Mouse (Mus musculus): ENCODE results near the gene Pde4d.

Pde4d gene

DNA sequence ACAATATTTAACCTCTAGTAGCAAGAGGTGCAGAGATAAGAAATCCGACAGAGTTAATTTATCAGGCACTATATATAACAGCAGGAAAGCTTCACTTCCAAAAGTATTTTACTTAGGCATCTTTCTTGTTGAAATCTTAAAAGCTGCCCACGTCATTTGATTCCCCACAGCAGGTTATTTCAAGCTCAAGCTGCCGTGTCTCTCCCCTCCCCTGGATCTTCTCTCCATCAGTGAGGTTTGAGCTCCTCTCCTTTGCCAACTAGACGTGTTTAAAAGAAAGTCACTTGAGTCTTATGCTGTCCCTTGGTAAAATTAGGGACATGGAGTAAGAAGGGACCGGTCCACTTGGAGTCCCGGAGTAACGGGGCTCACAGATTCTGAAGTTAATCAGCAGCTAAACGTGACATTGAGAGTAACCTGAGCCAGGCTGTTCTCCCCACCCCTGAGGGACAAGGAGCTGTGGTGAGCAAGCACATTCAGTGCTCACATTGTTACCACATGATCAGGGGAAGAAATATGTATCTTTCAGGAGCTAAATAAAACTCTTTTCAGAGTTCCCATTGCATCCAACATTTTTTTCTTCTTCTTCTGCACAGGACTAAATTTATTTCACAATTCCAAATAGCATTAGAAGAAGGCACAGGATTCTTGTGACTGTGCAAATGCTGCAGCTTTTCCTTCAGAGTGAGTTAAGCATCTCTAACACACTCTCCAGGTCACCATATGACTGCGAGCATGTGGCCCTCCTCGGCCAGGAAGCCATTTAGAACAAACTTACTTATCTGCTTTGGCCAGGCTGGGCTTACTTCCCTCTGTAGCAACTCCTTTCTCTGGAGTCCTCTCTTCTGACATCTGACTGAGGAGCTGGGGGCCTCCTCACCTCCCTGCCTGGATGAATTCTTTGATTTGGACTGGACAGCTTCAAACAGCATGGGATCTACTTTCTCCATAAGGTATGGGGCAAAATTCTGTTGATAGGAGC, at the start of gene Pde4d:
Pde4d (plus strand) TSS at position 833 of the 982 bp plus-strand sequence.
- TF ChIP-seq GATA4 (IDR thresholded peaks at IDR 0.05; ENCODE audit: insufficient replicate concordance, low read length), result no peak

DNA sequence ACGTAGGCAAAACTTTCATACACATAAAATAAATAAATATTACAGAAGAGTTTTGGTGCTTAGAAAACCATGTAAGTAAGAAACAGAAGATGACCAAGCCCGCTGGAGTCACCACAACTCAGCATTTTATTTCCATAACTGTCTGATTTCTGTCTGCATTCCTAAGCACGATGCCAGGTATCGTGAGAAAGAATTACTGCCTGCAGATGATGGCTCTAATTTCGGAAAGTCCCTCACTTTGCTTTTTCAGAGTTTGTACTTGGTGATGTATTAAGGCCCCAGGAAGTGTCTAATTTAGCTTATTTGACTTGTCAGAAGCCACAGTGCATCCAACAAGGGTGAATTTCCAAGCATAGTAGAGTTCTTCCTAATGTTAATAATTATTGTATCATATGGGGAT, 46.6 kb upstream of the Pde4d start:
- no peak for TF ChIP-seq GATA4 (IDR thresholded peaks at IDR 0.05; ENCODE audit: insufficient replicate concordance, low read length)

DNA sequence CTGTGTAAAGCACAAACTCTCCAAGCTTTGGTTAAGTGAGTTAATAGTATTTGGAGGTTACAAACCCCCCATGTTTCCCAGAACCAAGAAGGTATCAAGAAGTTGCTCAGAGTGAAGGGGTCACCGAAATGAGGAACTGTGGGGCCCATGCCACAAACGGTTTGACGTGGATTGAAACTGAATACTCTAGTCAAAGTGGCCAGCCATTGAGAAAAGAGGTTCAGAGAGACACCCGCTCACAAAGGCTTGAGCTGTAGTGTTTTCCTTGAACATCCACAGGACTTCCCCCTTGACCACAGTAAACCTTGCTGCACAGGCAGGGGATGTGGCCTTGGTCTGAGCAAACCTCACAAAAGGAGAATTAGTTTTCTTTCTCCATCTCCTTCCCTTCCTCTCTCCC, 45.4 kb upstream of the Pde4d start:
- no peak for TF ChIP-seq GATA4 (IDR thresholded peaks at IDR 0.05; ENCODE audit: insufficient replicate concordance, low read length)

DNA sequence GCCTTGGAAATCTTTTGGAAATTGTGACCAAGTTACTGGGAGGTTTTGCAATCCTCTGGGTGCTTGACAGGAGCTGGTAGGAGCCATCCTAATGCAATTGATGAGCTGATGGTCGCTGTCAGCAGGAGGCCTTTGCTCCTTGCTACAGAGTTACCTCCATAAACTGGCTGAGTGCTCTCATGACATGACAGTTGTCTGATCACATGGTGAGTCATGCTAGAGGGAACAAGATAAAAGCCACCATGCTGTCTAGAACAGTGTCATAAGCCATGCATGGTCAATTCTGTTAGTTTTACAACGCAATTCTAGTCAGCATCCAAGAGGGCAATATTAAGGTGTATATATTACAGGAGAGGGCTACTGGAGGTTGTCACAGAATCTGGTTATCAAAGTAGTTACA, 34.3 kb upstream of the Pde4d start:
- no peak for TF ChIP-seq GATA4 (IDR thresholded peaks at IDR 0.05; ENCODE audit: insufficient replicate concordance, low read length)

DNA sequence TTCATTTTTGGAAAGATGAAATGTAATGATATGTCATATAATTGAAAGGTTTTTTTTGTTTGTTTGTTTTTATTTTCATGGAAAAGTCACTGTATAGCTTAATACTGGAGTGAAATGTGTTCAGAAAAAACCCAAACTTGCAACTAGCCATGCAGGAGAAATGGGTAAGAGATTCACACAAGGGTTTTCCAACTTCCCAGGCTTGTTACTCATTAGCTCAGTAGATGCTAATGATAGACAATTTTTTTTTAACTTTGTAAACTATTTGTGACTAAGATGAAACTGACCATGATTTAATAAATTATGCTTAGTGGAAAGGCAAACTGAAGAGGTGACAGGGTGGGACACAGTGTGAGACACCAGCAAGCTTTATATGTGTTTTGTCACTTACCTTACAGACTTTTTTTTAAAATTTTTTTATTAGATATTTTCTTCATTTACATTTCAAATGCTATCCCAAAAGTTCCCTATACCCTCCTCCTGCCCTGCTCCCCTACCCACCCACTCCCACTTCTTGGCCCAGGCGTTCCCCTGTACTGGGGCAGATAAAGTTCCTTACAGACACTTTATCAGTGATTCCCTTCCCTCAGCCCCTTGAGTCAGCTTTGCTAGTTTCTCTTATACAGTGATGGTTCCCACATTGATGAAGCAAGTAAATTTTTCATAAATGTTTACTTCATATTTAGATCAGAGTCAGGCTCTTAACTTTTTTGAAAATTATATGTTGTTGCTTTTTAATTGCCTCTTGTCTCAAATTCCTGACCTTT, 30.8 kb upstream of the Pde4d start:
- TF ChIP-seq GATA4 (IDR thresholded peaks at IDR 0.05; ENCODE audit: insufficient replicate concordance, low read length), result no peak

DNA sequence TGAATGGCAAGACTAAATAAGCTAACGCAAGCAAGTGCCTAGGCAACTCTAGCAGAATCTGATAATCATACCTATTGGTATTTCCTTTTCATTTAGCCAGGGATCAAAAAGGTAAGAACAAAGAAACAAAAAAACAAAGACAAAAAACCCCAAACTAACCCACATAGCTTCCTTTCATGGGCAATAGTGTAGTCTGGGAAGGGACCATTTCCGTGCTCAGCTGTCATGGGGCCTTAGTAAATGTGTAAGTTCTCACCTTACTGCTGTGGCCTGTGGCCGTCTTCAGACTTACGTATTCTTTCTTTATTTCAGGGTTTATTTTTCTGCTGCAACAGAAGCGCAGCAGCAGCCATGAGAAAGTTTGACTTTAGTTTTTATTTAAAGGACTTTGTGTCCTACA, 23.4 kb upstream of the Pde4d start:
- no peak for TF ChIP-seq GATA4 (IDR thresholded peaks at IDR 0.05; ENCODE audit: insufficient replicate concordance, low read length)

DNA sequence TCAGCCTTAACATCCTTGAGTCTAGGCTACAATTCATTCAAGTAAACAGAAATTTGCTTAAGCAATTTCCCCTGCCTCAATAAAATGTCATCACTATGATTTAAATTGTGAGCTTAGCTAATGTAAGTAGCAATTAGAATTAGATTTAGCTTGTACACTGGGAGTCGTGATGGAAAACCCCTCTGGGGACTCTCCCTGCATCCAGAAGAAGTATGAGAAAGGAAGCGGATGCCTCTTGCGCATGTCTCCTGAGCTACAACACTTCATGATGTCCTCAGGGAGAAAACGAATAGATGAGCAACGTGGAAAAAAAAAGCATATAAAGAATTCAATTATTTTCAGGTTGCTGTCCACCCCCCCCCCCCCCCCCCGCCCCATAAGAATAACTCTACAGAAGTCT, 20.9 kb upstream of the Pde4d start:
- TF ChIP-seq GATA4 (IDR thresholded peaks at IDR 0.05; ENCODE audit: insufficient replicate concordance, low read length), result no peak

DNA sequence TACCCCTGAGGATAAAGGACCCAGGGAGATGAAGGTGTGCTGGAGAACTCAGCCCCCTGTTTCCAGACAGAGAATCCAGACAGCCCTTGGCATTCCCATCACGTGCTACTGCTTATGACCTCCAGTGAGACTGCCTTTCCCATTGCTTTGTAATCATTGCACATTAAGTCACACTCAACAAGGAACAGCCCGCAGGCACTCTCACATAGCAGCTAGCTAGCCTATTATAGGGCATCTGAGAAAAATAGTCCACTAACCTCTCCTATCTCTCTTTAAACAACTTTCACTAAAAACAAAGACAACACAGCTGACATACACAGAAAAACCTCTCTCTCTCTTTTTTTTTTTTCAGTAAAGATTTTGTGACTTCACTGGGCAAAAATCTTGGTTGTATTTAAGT, 20.1 kb upstream of the Pde4d start:
- no peak for TF ChIP-seq GATA4 (IDR thresholded peaks at IDR 0.05; ENCODE audit: insufficient replicate concordance, low read length)

DNA sequence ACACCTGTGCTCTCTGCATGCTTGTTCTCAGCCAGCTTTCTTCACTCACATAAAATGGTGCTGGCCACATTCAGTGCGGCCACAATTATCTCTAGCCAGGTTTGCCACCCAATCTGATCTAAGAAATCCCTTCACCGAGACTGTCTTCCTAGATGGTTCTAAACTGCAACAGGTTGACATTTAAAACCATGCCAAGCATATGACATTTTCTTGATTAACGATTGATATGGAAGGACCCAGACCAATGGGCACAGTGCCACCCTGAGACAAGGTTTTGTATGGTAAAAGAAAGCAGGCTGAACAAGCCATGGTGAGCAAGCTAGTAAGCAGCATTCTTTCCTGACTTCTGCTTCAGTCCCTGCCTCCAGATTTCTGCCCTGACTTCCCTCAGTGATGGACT, 18.0 kb upstream of the Pde4d start:
- no peak for TF ChIP-seq GATA4 (IDR thresholded peaks at IDR 0.05; ENCODE audit: insufficient replicate concordance, low read length)

DNA sequence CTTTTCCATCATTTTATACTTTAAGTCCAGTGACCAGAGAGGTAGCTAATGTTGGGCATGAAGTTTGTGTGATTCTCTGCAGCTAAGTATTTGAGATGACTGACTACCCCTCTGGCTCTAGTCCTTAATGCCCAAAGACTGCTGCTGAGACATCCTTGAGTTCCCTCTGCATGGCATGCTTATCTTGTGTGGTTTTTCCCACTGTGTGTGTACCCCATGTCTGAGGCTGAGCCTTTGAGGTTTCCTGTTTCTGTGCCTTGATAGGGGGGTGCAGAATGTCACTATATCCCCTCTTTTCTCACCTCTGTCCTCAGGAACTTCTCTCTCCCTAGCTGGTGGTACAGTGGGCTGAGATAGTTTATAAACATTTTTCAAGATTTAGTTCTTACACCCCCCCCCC, 14.1 kb upstream of the Pde4d start:
- TF ChIP-seq GATA4 (IDR thresholded peaks at IDR 0.05; ENCODE audit: insufficient replicate concordance, low read length), result no peak

DNA sequence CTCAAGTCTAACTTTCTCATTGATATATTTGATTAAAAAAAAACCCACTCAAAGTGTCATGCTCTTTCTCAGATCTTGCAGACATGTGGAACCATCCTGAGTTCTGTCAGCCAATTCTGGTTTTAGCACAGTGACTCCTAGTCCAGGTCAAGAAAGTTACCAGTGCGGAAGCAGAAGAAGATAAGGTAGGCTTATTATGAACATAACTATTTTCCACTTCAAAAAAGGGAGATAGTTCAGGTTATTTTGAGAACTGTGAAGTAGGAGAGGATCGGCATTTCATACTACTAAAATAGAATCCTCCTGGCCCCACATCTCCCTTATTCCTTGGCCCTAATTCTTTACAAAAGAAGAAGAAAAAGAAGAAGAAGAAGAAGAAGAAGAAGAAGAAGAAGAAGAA, 12.3 kb upstream of the Pde4d start:
- no peak for TF ChIP-seq GATA4 (IDR thresholded peaks at IDR 0.05; ENCODE audit: insufficient replicate concordance, low read length)

DNA sequence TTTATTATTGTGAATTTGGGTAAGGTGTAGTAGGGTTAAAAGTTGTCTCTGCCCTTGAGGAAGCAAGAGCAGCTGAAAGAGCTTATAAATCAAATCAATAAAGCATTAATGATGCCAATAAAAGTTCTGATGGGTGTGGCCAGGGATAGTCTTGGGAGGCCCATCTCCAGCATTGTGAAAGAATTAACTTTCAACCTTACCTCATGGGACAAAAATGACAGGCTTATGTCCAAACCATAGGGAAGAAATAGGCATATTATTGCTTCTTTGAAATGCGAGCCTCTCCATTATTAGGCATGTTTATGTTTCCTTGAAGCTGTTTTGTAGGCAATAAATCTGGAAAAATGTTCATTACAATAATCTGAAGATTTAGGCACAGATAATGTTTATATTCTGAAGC, 10.7 kb upstream of the Pde4d start:
- no peak for TF ChIP-seq GATA4 (IDR thresholded peaks at IDR 0.05; ENCODE audit: insufficient replicate concordance, low read length)

DNA sequence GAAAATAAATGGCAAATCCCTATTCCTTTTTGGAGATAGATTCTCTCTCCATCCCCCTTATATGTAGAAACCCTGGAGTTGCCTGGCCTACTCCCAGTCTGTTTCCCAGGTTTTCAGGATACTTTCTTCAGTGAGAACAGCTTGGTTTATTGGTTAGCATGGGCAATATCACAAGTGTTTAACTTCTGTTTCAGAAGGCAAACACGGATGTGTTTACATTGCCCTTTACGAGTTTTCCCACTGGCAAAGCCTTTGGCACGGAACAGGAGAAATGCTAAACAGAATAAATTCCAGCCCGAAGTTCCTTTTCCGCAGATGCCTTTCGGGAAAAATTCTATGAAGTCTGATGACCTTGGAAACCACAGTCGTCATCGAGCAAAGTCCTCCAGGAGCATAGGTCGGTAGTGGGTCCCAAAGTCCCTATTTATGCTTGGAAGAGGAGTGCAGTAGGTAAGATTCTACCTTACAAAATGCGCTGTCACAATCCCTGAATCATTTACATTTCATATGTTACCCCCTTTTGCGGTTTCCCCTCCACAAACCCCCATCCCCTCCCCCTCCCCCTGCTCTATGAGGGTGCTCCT, 1.3 kb upstream of the Pde4d start:
- TF ChIP-seq GATA4 (IDR thresholded peaks at IDR 0.05; ENCODE audit: insufficient replicate concordance, low read length), result no peak

DNA sequence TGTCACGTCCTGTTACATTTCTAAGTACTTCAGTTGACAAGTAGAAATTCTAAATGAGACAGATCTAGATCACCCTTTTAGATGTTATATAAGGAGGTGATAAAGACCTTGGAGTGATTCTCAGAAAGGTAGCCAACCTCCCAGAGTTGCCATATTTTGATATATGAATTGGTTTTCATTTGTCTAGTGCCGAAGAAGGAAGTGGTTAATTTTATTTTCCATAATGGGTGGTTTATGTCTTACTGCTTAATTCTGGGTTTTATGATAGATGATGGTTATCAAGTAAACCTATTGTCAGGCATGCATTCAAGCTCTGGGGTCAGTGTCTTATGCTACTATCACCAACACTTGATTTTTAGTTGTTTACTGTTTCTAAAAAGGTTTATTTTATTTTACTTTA, 1.4 kb downstream of the Pde4d start:
- no peak for TF ChIP-seq GATA4 (IDR thresholded peaks at IDR 0.05; ENCODE audit: insufficient replicate concordance, low read length)

DNA sequence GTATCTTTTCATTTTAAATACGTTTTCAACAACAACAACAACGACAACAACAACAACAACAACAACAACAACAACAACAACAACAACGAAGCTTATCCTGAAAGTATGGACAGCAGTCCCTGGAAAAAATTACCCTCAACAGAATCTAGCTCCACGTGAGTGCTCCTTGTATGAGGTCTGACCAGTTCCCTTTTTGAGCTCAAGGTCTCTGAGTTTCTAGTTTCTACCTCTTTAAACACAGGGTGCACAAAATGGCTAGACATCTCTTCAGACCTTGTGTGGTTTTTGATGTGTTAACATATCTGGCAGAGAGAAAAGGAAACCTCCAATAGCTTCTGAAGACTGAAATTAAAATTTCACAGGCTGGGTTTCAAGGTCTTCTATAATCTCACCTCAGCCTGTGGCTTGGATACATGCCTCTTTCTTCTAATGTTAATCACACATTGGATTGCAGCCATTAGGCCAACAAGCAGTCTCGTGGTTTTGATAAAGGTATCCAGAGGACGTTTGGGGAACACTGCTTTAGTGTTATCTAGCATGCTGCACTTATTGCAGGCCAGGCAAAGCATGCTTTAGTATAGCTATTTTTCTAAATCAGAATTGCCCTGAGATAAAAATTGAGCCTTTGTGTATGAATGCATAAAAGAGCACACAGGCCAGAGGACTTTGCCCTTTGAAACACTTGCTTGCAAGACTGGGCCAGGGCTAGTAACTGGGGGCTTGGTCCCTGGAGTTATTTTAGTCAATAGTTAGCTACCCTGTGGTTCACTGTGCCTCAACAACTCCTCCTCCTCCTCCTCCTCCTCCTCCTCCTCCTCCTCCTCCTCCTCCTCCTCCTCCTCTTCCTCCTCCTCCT, 3.5 kb downstream of the Pde4d start:
- no peak for TF ChIP-seq GATA4 (IDR thresholded peaks at IDR 0.05; ENCODE audit: insufficient replicate concordance, low read length)
